Mouse (Mus musculus) lung, postnatal 0 days (tissue): ENCODE results near the gene Acbd4. TPM values are rescaled to one million over a fixed set of nuclear protein-coding genes. Genes with fewer than 3 reads are reported as not detected.
A peak's percentile ranks its signal among the peaks of the same experiment; 100 is the strongest.

Experiments used
- ATAC-seq: fragments of 200-750 bp; cut with Nextera tagmentation; 2 replicates; pipeline ENCODE4 v1.8.0; 2017; ENCODE audit warnings: moderate library complexity
- DNase-seq: peaks from one replicate; pipeline ENCODE4 v3.0.0-alpha.2; 2016; ENCODE audit warnings: low spot score
- H3K27ac ChIP-seq: fragments of 300-500 bp; sonication (generic); 2 replicates; pipeline ENCODE4 v1.5.1; 2014; ENCODE audit warnings: antibody characterized with exemption, mild to moderate bottlenecking, low read length, mixed read lengths
- H3K27me3 ChIP-seq: fragments of 300-500 bp; sonication (generic); replicated peaks from 2 replicates; pipeline ENCODE4 v1.6.1; 2014; ENCODE audit warnings: low read length, mixed read lengths; ENCODE audit not compliant: insufficient read depth
- H3K36me3 ChIP-seq: fragments of 300-500 bp; sonication (generic); 2 replicates; pipeline ENCODE4 v1.6.1; 2014; ENCODE audit warnings: low read length, mixed read lengths; ENCODE audit not compliant: insufficient read depth
- H3K4me1 ChIP-seq: fragments of 300-500 bp; sonication (generic); 2 replicates; pipeline ENCODE4 v1.6.1; 2014; ENCODE audit warnings: antibody characterized with exemption, low read depth, low read length, mixed read lengths; ENCODE audit not compliant: insufficient read depth
- H3K4me2 ChIP-seq: fragments of 300-500 bp; sonication (generic); replicated peaks from 2 replicates; pipeline ENCODE4 v1.6.1; 2014; ENCODE audit warnings: low read depth, mild to moderate bottlenecking, low read length, moderate library complexity, mixed read lengths
- H3K4me3 ChIP-seq: fragments of 300-500 bp; sonication (generic); 2 replicates; pipeline ENCODE4 v1.5.1; 2014; ENCODE audit warnings: low read depth, low read length
- H3K9ac ChIP-seq: fragments of 300-500 bp; sonication (generic); replicated peaks from 2 replicates; pipeline ENCODE4 v1.6.1; 2014; ENCODE audit warnings: low read depth, mild to moderate bottlenecking
- H3K9me3 ChIP-seq: fragments of 300-500 bp; sonication (generic); 2 replicates; pipeline ENCODE4 v1.6.1; 2016; ENCODE audit warnings: low read length, mixed read lengths
- CTCF ChIP-seq: IDR thresholded peaks from 2 replicates; pipeline ENCODE4 v1.5.1; 2016; ENCODE audit warnings: antibody characterized with exemption, mild to moderate bottlenecking
- EP300 ChIP-seq: IDR thresholded peaks from 2 replicates; pipeline ENCODE4 v1.6.1; 2016; ENCODE audit warnings: antibody characterized with exemption, mild to moderate bottlenecking, control low read depth
- WGBS: fragments of 180-500 bp; shearing (Covaris S2); extraction: QIAGEN DNeasy Blood & Tissue Kit; methylation state at CpG from one replicate; pipeline ENCODE4 v1.1.7; 2014; 5-methylcytosine and 5-hydroxymethylcytosine counted together
- polyA plus RNA-seq: library from polyadenylated mRNA; unstranded; fragments of >200 nt; fragmentation: Nextera tagmentation; extraction: Ambion mirVana; gene quantifications from 2 replicates; pipeline ENCODE4 v1.2.1, GENCODE M21; 2015

The Acbd4 gene
- polyA plus RNA-seq, 1 experiment from 2014 or later = 34.5 TPM

- H3K27ac ChIP-seq = peak overlapping the region; percentile 38; the same call in 1 of the 2 replicates
- peak; percentile 99 for DNase-seq
- WGBS = 2% methylated on average over 35 of the region's 35 CpGs
- peak overlapping the region; percentile 76 for H3K4me2 ChIP-seq
- peak; percentile 96 for ATAC-seq
- no peak for TF ChIP-seq EP300
- TF ChIP-seq CTCF = peak; percentile 100
- H3K9me3 ChIP-seq = no peaks in the 10 kb centered on the region
- H3K4me1 ChIP-seq = peaks cover 10% of the 10 kb centered on the region
- peak overlapping the region; percentile 49 for H3K4me3 ChIP-seq
- peak overlapping the region; percentile 34; the same call in 1 of the 2 replicates for H3K9ac ChIP-seq
- no peaks in the 10 kb centered on the region for H3K27me3 ChIP-seq
- 0 out of 2 replicates have a peak, but pooled peaks cover 4% of the 10 kb centered on the region for H3K36me3 ChIP-seq
Observed at GRCm38 (mm10) chr11:103102725-103103349, 1.4 kb downstream of the Acbd4 start.

- 45% methylated on average over 8 of the region's 8 CpGs for WGBS
Observed at GRCm38 (mm10) chr11:103103621-103104020, 2.1 kb downstream of the Acbd4 start.

GRCm38 (mm10) chr11:103104469-103104868 lies 3.0 kb downstream of the Acbd4 start:
- no peak overlapping the region for H3K4me3 ChIP-seq
- TF ChIP-seq EP300 = no peak
- TF ChIP-seq CTCF = no peak
- 78% methylated on average over 7 of the region's 7 CpGs for WGBS
- DNase-seq (no peak), ATAC-seq (no peak)
- H3K27me3 ChIP-seq = no peaks in the 10 kb centered on the region
- H3K36me3 ChIP-seq = 0 out of 2 replicates have a peak, but pooled peaks cover 4% of the 10 kb centered on the region
- H3K27ac ChIP-seq = no peak overlapping the region
- H3K4me1 ChIP-seq = peaks cover 10% of the 10 kb centered on the region
- H3K4me2 ChIP-seq = no peak overlapping the region
- H3K9me3 ChIP-seq = no peaks in the 10 kb centered on the region
- no peak overlapping the region for H3K9ac ChIP-seq

More at GRCm38 (mm10) chr11:103103621-103104020, 2.1 kb downstream of the Acbd4 start:
- Histone ChIP-seq H3K27ac (no peak overlapping the region), H3K36me3 (0 out of 2 replicates have a peak, but pooled peaks cover 4% of the 10 kb centered on the region), H3K9ac (no peak overlapping the region), H3K4me1 (peaks cover 10% of the 10 kb centered on the region), H3K4me3 (peak overlapping the region; percentile 49), H3K9me3 (no peaks in the 10 kb centered on the region), H3K27me3 (no peaks in the 10 kb centered on the region), H3K4me2 (peak overlapping the region; percentile 76)
- no peak for ATAC-seq
- no peak for TF ChIP-seq CTCF
- no peak for TF ChIP-seq EP300
- no peak for DNase-seq

GRCm38 (mm10) chr11:103105180-103105725 lies 3.8 kb downstream of the Acbd4 start:
- Histone ChIP-seq H3K27me3 (no peaks in the 10 kb centered on the region), H3K27ac (no peak overlapping the region), H3K4me1 (peaks cover 10% of the 10 kb centered on the region), H3K4me2 (no peak overlapping the region), H3K4me3 (no peak overlapping the region), H3K36me3 (0 out of 2 replicates have a peak, but pooled peaks cover 4% of the 10 kb centered on the region), H3K9me3 (no peaks in the 10 kb centered on the region), H3K9ac (no peak overlapping the region)
- TF ChIP-seq CTCF (no peak), EP300 (no peak)
- 57% methylated on average over 14 of the region's 14 CpGs for WGBS
- DNase-seq = no peak
- ATAC-seq = no peak

- no peak overlapping the region for H3K4me3 ChIP-seq
- DNase-seq (no peak), ATAC-seq (no peak)
- 0 out of 2 replicates have a peak, but pooled peaks cover 4% of the 10 kb centered on the region for H3K36me3 ChIP-seq
- TF ChIP-seq EP300 (no peak), CTCF (no peak)
- no peaks in the 10 kb centered on the region for H3K27me3 ChIP-seq
- H3K4me1 ChIP-seq = peaks cover 10% of the 10 kb centered on the region
- no peak overlapping the region for H3K9ac ChIP-seq
- no peaks in the 10 kb centered on the region for H3K9me3 ChIP-seq
- 87% methylated on average over 6 of the region's 6 CpGs for WGBS
- no peak overlapping the region for H3K27ac ChIP-seq
- H3K4me2 ChIP-seq = no peak overlapping the region
Observed at GRCm38 (mm10) chr11:103105810-103106209, 4.3 kb downstream of the Acbd4 start.

GRCm38 (mm10) chr11:103106386-103106785 lies 4.9 kb downstream of the Acbd4 start:
- Histone ChIP-seq H3K27ac (no peak overlapping the region), H3K9ac (no peak overlapping the region), H3K4me3 (no peak overlapping the region), H3K27me3 (no peaks in the 10 kb centered on the region), H3K4me1 (peaks cover 10% of the 10 kb centered on the region), H3K4me2 (no peak overlapping the region), H3K36me3 (0 out of 2 replicates have a peak, but pooled peaks cover 4% of the 10 kb centered on the region), H3K9me3 (no peaks in the 10 kb centered on the region)
- DNase-seq (no peak), ATAC-seq (no peak)
- TF ChIP-seq CTCF (no peak), EP300 (no peak)
- 69% methylated on average over 4 of the region's 4 CpGs for WGBS
